Mouse (Mus musculus): ENCODE data around the gene Plpp4. TPM values are rescaled to one million over a fixed set of nuclear protein-coding genes. Genes with fewer than 3 reads are reported as not detected.

The Plpp4 gene
- polyA plus RNA-seq, 1 experiment from 2014 or later: 0.54 TPM

- WGBS: 68% methylated on average over 1 of the region's 1 CpGs
- peaks cover 37% of the 10 kb centered on the region for H3K27me3 ChIP-seq (ENCODE audit: control insufficient read depth, insufficient read depth, low read depth, low read length)
Observed at GRCm38 (mm10) chr7:129254126-129254525, 2.7 kb upstream of the Plpp4 start.

GRCm38 (mm10) chr7:129255406-129255805, 1.4 kb upstream of the Plpp4 start:
- Histone ChIP-seq H3K27me3 (ENCODE audit: control insufficient read depth, insufficient read depth, low read depth, low read length) (peaks cover 37% of the 10 kb centered on the region), H3K9me3 (ENCODE audit: control insufficient read depth, low read length) (no peaks in the 10 kb centered on the region), H3K4me1 (replicated peaks; ENCODE audit: control insufficient read depth, insufficient read depth, low read length) (no peaks in the 10 kb centered on the region), H3K9ac (ENCODE audit: low read length) (no peak overlapping the region), H3K4me3 (ENCODE audit: low read length) (no peak overlapping the region), H3K27ac (ENCODE audit: low read length) (no peak overlapping the region), H3K4me2 (ENCODE audit: low read depth, low read length) (no peak overlapping the region), H3K36me3 (ENCODE audit: control insufficient read depth, insufficient read depth, low read length) (no peaks in the 10 kb centered on the region)
- ATAC-seq (ENCODE audit: low read depth): no peak
- WGBS: 78% methylated on average over 6 of the region's 6 CpGs

More at GRCm38 (mm10) chr7:129254126-129254525, 2.7 kb upstream of the Plpp4 start:
- ATAC-seq (ENCODE audit: low read depth): no peak
- no peaks in the 10 kb centered on the region for H3K4me1 ChIP-seq (replicated peaks; ENCODE audit: control insufficient read depth, insufficient read depth, low read length)
- no peak overlapping the region for H3K4me2 ChIP-seq (ENCODE audit: low read depth, low read length)
- H3K4me3 ChIP-seq (ENCODE audit: low read length): no peak overlapping the region
- no peaks in the 10 kb centered on the region for H3K9me3 ChIP-seq (ENCODE audit: control insufficient read depth, low read length)
- H3K9ac ChIP-seq (ENCODE audit: low read length): no peak overlapping the region
- no peak overlapping the region for H3K27ac ChIP-seq (ENCODE audit: low read length)
- no peaks in the 10 kb centered on the region for H3K36me3 ChIP-seq (ENCODE audit: control insufficient read depth, insufficient read depth, low read length)

- Histone ChIP-seq H3K4me1 (replicated peaks; ENCODE audit: control insufficient read depth, insufficient read depth, low read length) (no peaks in the 10 kb centered on the region), H3K9ac (ENCODE audit: low read length) (no peak overlapping the region), H3K4me3 (ENCODE audit: low read length) (peak overlapping the region; percentile 43), H3K27me3 (ENCODE audit: control insufficient read depth, insufficient read depth, low read depth, low read length) (peaks cover 37% of the 10 kb centered on the region), H3K4me2 (ENCODE audit: low read depth, low read length) (peak overlapping the region; percentile 73), H3K36me3 (ENCODE audit: control insufficient read depth, insufficient read depth, low read length) (no peaks in the 10 kb centered on the region), H3K9me3 (ENCODE audit: control insufficient read depth, low read length) (no peaks in the 10 kb centered on the region), H3K27ac (ENCODE audit: low read length) (no peak overlapping the region)
- 15% methylated on average over 13 of the region's 13 CpGs for WGBS
- no peak for ATAC-seq (ENCODE audit: low read depth)
Observed at GRCm38 (mm10) chr7:129257374-129258018, 665 bp downstream of the Plpp4 start.

- Histone ChIP-seq H3K9me3 (ENCODE audit: control insufficient read depth, low read length) (no peaks in the 10 kb centered on the region), H3K4me2 (ENCODE audit: low read depth, low read length) (no peak overlapping the region), H3K36me3 (ENCODE audit: control insufficient read depth, insufficient read depth, low read length) (no peaks in the 10 kb centered on the region), H3K4me3 (ENCODE audit: low read length) (no peak overlapping the region), H3K27ac (ENCODE audit: low read length) (no peak overlapping the region), H3K27me3 (ENCODE audit: control insufficient read depth, insufficient read depth, low read depth, low read length) (peaks cover 37% of the 10 kb centered on the region), H3K9ac (ENCODE audit: low read length) (no peak overlapping the region), H3K4me1 (replicated peaks; ENCODE audit: control insufficient read depth, insufficient read depth, low read length) (no peaks in the 10 kb centered on the region)
- 70% methylated on average over 7 of the region's 7 CpGs for WGBS
- ATAC-seq (ENCODE audit: low read depth): no peak
Observed at GRCm38 (mm10) chr7:129258331-129258730, 1.5 kb downstream of the Plpp4 start.

GRCm38 (mm10) chr7:129259195-129259594, 2.4 kb downstream of the Plpp4 start:
- ATAC-seq (ENCODE audit: low read depth): no peak
- H3K27ac ChIP-seq (ENCODE audit: low read length): no peak overlapping the region
- no peaks in the 10 kb centered on the region for H3K4me1 ChIP-seq (replicated peaks; ENCODE audit: control insufficient read depth, insufficient read depth, low read length)
- H3K4me2 ChIP-seq (ENCODE audit: low read depth, low read length): no peak overlapping the region
- no peaks in the 10 kb centered on the region for H3K9me3 ChIP-seq (ENCODE audit: control insufficient read depth, low read length)
- WGBS: 64% methylated on average over 6 of the region's 6 CpGs
- no peak overlapping the region for H3K9ac ChIP-seq (ENCODE audit: low read length)
- no peaks in the 10 kb centered on the region for H3K36me3 ChIP-seq (ENCODE audit: control insufficient read depth, insufficient read depth, low read length)
- no peak overlapping the region for H3K4me3 ChIP-seq (ENCODE audit: low read length)
- H3K27me3 ChIP-seq (ENCODE audit: control insufficient read depth, insufficient read depth, low read depth, low read length): peaks cover 37% of the 10 kb centered on the region

- no peaks in the 10 kb centered on the region for H3K27me3 ChIP-seq (ENCODE audit: control insufficient read depth, insufficient read depth, low read depth, low read length)
- no peaks in the 10 kb centered on the region for H3K4me1 ChIP-seq (replicated peaks; ENCODE audit: control insufficient read depth, insufficient read depth, low read length)
- H3K9ac ChIP-seq (ENCODE audit: low read length): no peak overlapping the region
- no peaks in the 10 kb centered on the region for H3K36me3 ChIP-seq (ENCODE audit: control insufficient read depth, insufficient read depth, low read length)
- no peaks in the 10 kb centered on the region for H3K9me3 ChIP-seq (ENCODE audit: control insufficient read depth, low read length)
- no peak overlapping the region for H3K27ac ChIP-seq (ENCODE audit: low read length)
- H3K4me3 ChIP-seq (ENCODE audit: low read length): no peak overlapping the region
- ATAC-seq (ENCODE audit: low read depth): no peak
- 91% methylated on average over 4 of the region's 4 CpGs for WGBS
- no peak overlapping the region for H3K4me2 ChIP-seq (ENCODE audit: low read depth, low read length)
Observed at GRCm38 (mm10) chr7:129273867-129274266, 17.0 kb downstream of the Plpp4 start.

- no peaks in the 10 kb centered on the region for H3K36me3 ChIP-seq (ENCODE audit: control insufficient read depth, insufficient read depth, low read length)
- H3K27me3 ChIP-seq (ENCODE audit: control insufficient read depth, insufficient read depth, low read depth, low read length): no peaks in the 10 kb centered on the region
- no peak overlapping the region for H3K27ac ChIP-seq (ENCODE audit: low read length)
- H3K4me3 ChIP-seq (ENCODE audit: low read length): no peak overlapping the region
- WGBS: 80% methylated on average over 5 of the region's 5 CpGs
- H3K4me1 ChIP-seq (replicated peaks; ENCODE audit: control insufficient read depth, insufficient read depth, low read length): no peaks in the 10 kb centered on the region
- no peaks in the 10 kb centered on the region for H3K9me3 ChIP-seq (ENCODE audit: control insufficient read depth, low read length)
- no peak for ATAC-seq (ENCODE audit: low read depth)
- H3K4me2 ChIP-seq (ENCODE audit: low read depth, low read length): no peak overlapping the region
- no peak overlapping the region for H3K9ac ChIP-seq (ENCODE audit: low read length)
Observed at GRCm38 (mm10) chr7:129274726-129275125, 17.9 kb downstream of the Plpp4 start.

GRCm38 (mm10) chr7:129277751-129278150, 20.9 kb downstream of the Plpp4 start:
- no peak overlapping the region for H3K27ac ChIP-seq (ENCODE audit: low read length)
- no peaks in the 10 kb centered on the region for H3K36me3 ChIP-seq (ENCODE audit: control insufficient read depth, insufficient read depth, low read length)
- no peaks in the 10 kb centered on the region for H3K9me3 ChIP-seq (ENCODE audit: control insufficient read depth, low read length)
- H3K4me3 ChIP-seq (ENCODE audit: low read length): no peak overlapping the region
- no peak overlapping the region for H3K4me2 ChIP-seq (ENCODE audit: low read depth, low read length)
- 83% methylated on average over 5 of the region's 5 CpGs for WGBS
- H3K4me1 ChIP-seq (replicated peaks; ENCODE audit: control insufficient read depth, insufficient read depth, low read length): no peaks in the 10 kb centered on the region
- no peaks in the 10 kb centered on the region for H3K27me3 ChIP-seq (ENCODE audit: control insufficient read depth, insufficient read depth, low read depth, low read length)
- H3K9ac ChIP-seq (ENCODE audit: low read length): no peak overlapping the region
- no peak for ATAC-seq (ENCODE audit: low read depth)

GRCm38 (mm10) chr7:129278801-129279200, 22.0 kb downstream of the Plpp4 start:
- no peaks in the 10 kb centered on the region for H3K4me1 ChIP-seq (replicated peaks; ENCODE audit: control insufficient read depth, insufficient read depth, low read length)
- WGBS: 86% methylated on average over 4 of the region's 4 CpGs
- no peaks in the 10 kb centered on the region for H3K36me3 ChIP-seq (ENCODE audit: control insufficient read depth, insufficient read depth, low read length)
- no peak overlapping the region for H3K4me2 ChIP-seq (ENCODE audit: low read depth, low read length)
- H3K4me3 ChIP-seq (ENCODE audit: low read length): no peak overlapping the region
- H3K9me3 ChIP-seq (ENCODE audit: control insufficient read depth, low read length): no peaks in the 10 kb centered on the region
- no peak overlapping the region for H3K27ac ChIP-seq (ENCODE audit: low read length)
- no peak for ATAC-seq (ENCODE audit: low read depth)
- H3K9ac ChIP-seq (ENCODE audit: low read length): no peak overlapping the region
- H3K27me3 ChIP-seq (ENCODE audit: control insufficient read depth, insufficient read depth, low read depth, low read length): no peaks in the 10 kb centered on the region

GRCm38 (mm10) chr7:129279261-129279660, 22.4 kb downstream of the Plpp4 start:
- ATAC-seq (ENCODE audit: low read depth): no peak
- WGBS: 75% methylated on average over 4 of the region's 4 CpGs
- H3K9ac ChIP-seq (ENCODE audit: low read length): no peak overlapping the region

More at GRCm38 (mm10) chr7:129279261-129279660, 22.4 kb downstream of the Plpp4 start:
- Histone ChIP-seq H3K4me3 (ENCODE audit: low read length) (no peak overlapping the region), H3K27ac (ENCODE audit: low read length) (no peak overlapping the region), H3K27me3 (ENCODE audit: control insufficient read depth, insufficient read depth, low read depth, low read length) (no peaks in the 10 kb centered on the region), H3K4me1 (replicated peaks; ENCODE audit: control insufficient read depth, insufficient read depth, low read length) (no peaks in the 10 kb centered on the region), H3K4me2 (ENCODE audit: low read depth, low read length) (no peak overlapping the region), H3K36me3 (ENCODE audit: control insufficient read depth, insufficient read depth, low read length) (no peaks in the 10 kb centered on the region), H3K9me3 (ENCODE audit: control insufficient read depth, low read length) (no peaks in the 10 kb centered on the region)
